Mouse (Mus musculus) MEL (cell line): Measurements from ENCODE around the gene Fanca. TPM values are rescaled to one million over a fixed set of nuclear protein-coding genes. Genes with fewer than 3 reads are reported as not detected.

Experiments
- DNase-seq: peaks from one replicate; pipeline ENCODE4 v3.0.0; 2011; ENCODE audit warnings: low read depth, low spot score
- H3K27ac ChIP-seq: 2 replicates; pipeline ENCODE4 v1.5.1; 2012; ENCODE audit warnings: low read depth, mild to moderate bottlenecking, control low read depth, low read length, moderate library complexity; ENCODE audit not compliant: control insufficient read depth
- H3K27me3 ChIP-seq, 2 experiments: fragments of 150-350 bp in 1 of 2; sonication (generic) in 1 of 2; 2 replicates each; pipeline ENCODE4 v1.6.1; 2012; ENCODE audit warnings: low read length in 2 of 2, mild to moderate bottlenecking in 2 of 2, improper control_type of control experiment in 1 of 2, moderate library complexity in 1 of 2; ENCODE audit not compliant: insufficient read depth in 2 of 2, control insufficient read depth in 1 of 2
- H3K36me3 ChIP-seq, 2 experiments: 2 replicates each; pipeline ENCODE4 v1.6.1; 2012 to 2014; ENCODE audit warnings: low read length in 2 of 2, improper control_type of control experiment in 1 of 2, inconsistent platforms in 1 of 2, mild to moderate bottlenecking in 1 of 2; ENCODE audit not compliant: insufficient read depth in 2 of 2, control insufficient read depth in 1 of 2
- H3K4me1 ChIP-seq, 2 experiments: fragments of 150-350 bp in 1 of 2; sonication (generic) in 1 of 2; 2 replicates each; pipeline ENCODE4 v1.6.1; 2012; ENCODE audit warnings: low read length in 2 of 2, improper control_type of control experiment in 1 of 2, mild to moderate bottlenecking in 1 of 2; ENCODE audit not compliant: insufficient read depth in 2 of 2, control insufficient read depth in 1 of 2
- H3K4me3 ChIP-seq, 2 experiments: fragments of 150-350 bp in 1 of 2; sonication (generic) in 1 of 2; 2 replicates each; pipeline ENCODE4 v1.5.1; 2012; ENCODE audit warnings: low read depth in 2 of 2, low read length in 2 of 2, mild to moderate bottlenecking in 2 of 2, moderate library complexity in 2 of 2, control low read depth in 1 of 2, improper control_type of control experiment in 1 of 2; ENCODE audit not compliant: control insufficient read depth in 1 of 2, insufficient read depth in 1 of 2
- H3K79me2 ChIP-seq: 2 replicates; pipeline ENCODE4 v1.6.1; 2012; ENCODE audit warnings: mild to moderate bottlenecking, low read length, moderate library complexity; ENCODE audit not compliant: control insufficient read depth, poor library complexity, insufficient read depth
- H3K9ac ChIP-seq: 2 replicates; pipeline ENCODE4 v1.6.1; 2012; ENCODE audit warnings: low read depth, mild to moderate bottlenecking, control low read depth, low read length, moderate library complexity; ENCODE audit not compliant: control insufficient read depth, poor library complexity, severe bottlenecking
- H3K9me3 ChIP-seq: fragments of 150-350 bp; sonication (generic); replicated peaks from 2 replicates; pipeline ENCODE4 v1.6.1; 2012; ENCODE audit warnings: mild to moderate bottlenecking, low read length, improper control_type of control experiment, moderate library complexity; ENCODE audit not compliant: insufficient read depth
- BHLHE40 ChIP-seq: IDR thresholded peaks from 2 replicates; pipeline ENCODE4 v1.6.1; 2012; ENCODE audit warnings: low read depth, mild to moderate bottlenecking, inconsistent platforms, low read length, improper control_type of control experiment, borderline replicate concordance
- CHD2 ChIP-seq: IDR thresholded peaks from 2 replicates; pipeline ENCODE4 v1.6.1; 2011; ENCODE audit warnings: low read length, improper control_type of control experiment
- CTCF ChIP-seq, 3 experiments: IDR thresholded peaks in 2 of 3; conservative IDR thresholded peaks in 1 of 3; 2 replicates each; pipeline ENCODE4 v1.5.1; 2011 to 2012; ENCODE audit warnings: low read length in 3 of 3, low read depth in 2 of 3, mild to moderate bottlenecking in 2 of 3, improper control_type of control experiment in 1 of 3, inconsistent platforms in 1 of 3, mixed read lengths in 1 of 3, moderate library complexity in 1 of 3; ENCODE audit not compliant: control insufficient read depth in 1 of 3, insufficient read depth in 1 of 3, poor library complexity in 1 of 3, severe bottlenecking in 1 of 3
- E2F4 ChIP-seq: IDR thresholded peaks from 2 replicates; pipeline ENCODE4 v1.6.1; 2011; ENCODE audit warnings: low read depth, low read length, improper control_type of control experiment, borderline replicate concordance
- EP300 ChIP-seq, 2 experiments: IDR thresholded peaks; 2 replicates each; pipeline ENCODE4 v1.6.1; 2011; ENCODE audit warnings: improper control_type of control experiment in 2 of 2, low read length in 2 of 2, low read depth in 1 of 2, mild to moderate bottlenecking in 1 of 2
- GABPA ChIP-seq: IDR thresholded peaks from 2 replicates; pipeline ENCODE4 v1.6.1; 2012; ENCODE audit warnings: low read depth, mild to moderate bottlenecking, inconsistent platforms, low read length, improper control_type of control experiment, moderate library complexity
- MAX ChIP-seq: IDR thresholded peaks from 2 replicates; pipeline ENCODE4 v1.6.1; 2011; ENCODE audit warnings: low read length, improper control_type of control experiment
- MAZ ChIP-seq: IDR thresholded peaks from 2 replicates; pipeline ENCODE4 v1.6.1; 2012; ENCODE audit warnings: low read depth, mild to moderate bottlenecking, inconsistent platforms, low read length, improper control_type of control experiment
- MXI1 ChIP-seq: IDR thresholded peaks from 2 replicates; pipeline ENCODE4 v1.6.1; 2011; ENCODE audit warnings: mild to moderate bottlenecking, low read depth, low read length, improper control_type of control experiment
- MYB ChIP-seq: IDR thresholded peaks from 2 replicates; pipeline ENCODE4 v1.6.1; 2011; ENCODE audit warnings: mild to moderate bottlenecking, low read depth, low read length, improper control_type of control experiment
- NELFE ChIP-seq: IDR thresholded peaks from 2 replicates; pipeline ENCODE4 v1.6.1; 2011; ENCODE audit warnings: low read depth, low read length, improper control_type of control experiment
- POLR2AphosphoS2 ChIP-seq: IDR thresholded peaks from 2 replicates; pipeline ENCODE4 v1.6.1; 2011; ENCODE audit warnings: low read length, improper control_type of control experiment
- POLR2AphosphoS5 ChIP-seq: IDR thresholded peaks from 2 replicates; pipeline ENCODE4 v1.6.1; 2012; ENCODE audit warnings: low read depth, borderline replicate concordance, mild to moderate bottlenecking, inconsistent platforms, low read length, moderate library complexity, mixed read lengths
- RAD21 ChIP-seq: IDR thresholded peaks from 2 replicates; pipeline ENCODE4 v1.6.1; 2011; ENCODE audit warnings: mild to moderate bottlenecking, low read depth, low read length, improper control_type of control experiment
- SMC3 ChIP-seq: IDR thresholded peaks from 2 replicates; pipeline ENCODE4 v1.6.1; 2011; ENCODE audit warnings: low read depth, low read length, improper control_type of control experiment
- TAL1 ChIP-seq: IDR thresholded peaks from 2 replicates; pipeline ENCODE4 v1.6.1; 2012; ENCODE audit warnings: mild to moderate bottlenecking, inconsistent platforms, low read length, moderate library complexity, mixed read lengths
- TBP ChIP-seq: IDR thresholded peaks from 2 replicates; pipeline ENCODE4 v1.8.0; 2011; ENCODE audit warnings: low read depth, low read length, improper control_type of control experiment
- TCF12 ChIP-seq: IDR thresholded peaks from 2 replicates; pipeline ENCODE4 v1.6.1; 2014; ENCODE audit warnings: low read depth, mild to moderate bottlenecking, inconsistent platforms, low read length, improper control_type of control experiment, moderate library complexity
- UBTF ChIP-seq: IDR thresholded peaks from 2 replicates; pipeline ENCODE4 v1.6.1; 2012; ENCODE audit warnings: low read depth, mild to moderate bottlenecking, inconsistent platforms, low read length, improper control_type of control experiment, moderate library complexity, borderline replicate concordance; ENCODE audit not compliant: insufficient read depth
- USF2 ChIP-seq, 2 experiments: IDR thresholded peaks; 2 replicates each; pipeline ENCODE4 v1.6.1; 2011 to 2012; ENCODE audit warnings: improper control_type of control experiment in 2 of 2, low read length in 2 of 2, borderline replicate concordance in 1 of 2, inconsistent platforms in 1 of 2, low read depth in 1 of 2, mild to moderate bottlenecking in 1 of 2; ENCODE audit not compliant: insufficient read depth in 1 of 2
- ZKSCAN1 ChIP-seq: IDR thresholded peaks from 2 replicates; pipeline ENCODE4 v1.6.1; 2012; ENCODE audit warnings: low read depth, mild to moderate bottlenecking, inconsistent platforms, low read length, improper control_type of control experiment, moderate library complexity
- ZMIZ1 ChIP-seq: IDR thresholded peaks from 2 replicates; pipeline ENCODE4 v1.6.1; 2012; ENCODE audit warnings: low read depth, mild to moderate bottlenecking, inconsistent platforms, low read length, improper control_type of control experiment, moderate library complexity
- polyA plus RNA-seq, 2 experiments: library from polyadenylated mRNA; stranded (reverse) in 1 of 2; unstranded in 1 of 2; fragments of >175 nt in 1 of 2; fragments of >200 nt in 1 of 2; gene quantifications; 2 replicates each; pipeline versions ENCODE4 v1.2.1 to v1.2.4; 2012; ENCODE audit warnings: low replicate concordance in 2 of 2, low read depth in 1 of 2; ENCODE audit not compliant: insufficient read length in 2 of 2, insufficient read depth in 1 of 2, missing spikeins in 1 of 2
- total RNA-seq: library from RNA; depleted of rRNA; stranded (reverse); fragments of 300-350 nt; gene quantifications from 2 replicates; pipeline ENCODE4 v1.2.3, GENCODE M21; 2012

Fanca gene
- total and polyA plus RNA-seq, 3 experiments: 32.2 to 75.9 TPM; not detected in 1

DNA sequence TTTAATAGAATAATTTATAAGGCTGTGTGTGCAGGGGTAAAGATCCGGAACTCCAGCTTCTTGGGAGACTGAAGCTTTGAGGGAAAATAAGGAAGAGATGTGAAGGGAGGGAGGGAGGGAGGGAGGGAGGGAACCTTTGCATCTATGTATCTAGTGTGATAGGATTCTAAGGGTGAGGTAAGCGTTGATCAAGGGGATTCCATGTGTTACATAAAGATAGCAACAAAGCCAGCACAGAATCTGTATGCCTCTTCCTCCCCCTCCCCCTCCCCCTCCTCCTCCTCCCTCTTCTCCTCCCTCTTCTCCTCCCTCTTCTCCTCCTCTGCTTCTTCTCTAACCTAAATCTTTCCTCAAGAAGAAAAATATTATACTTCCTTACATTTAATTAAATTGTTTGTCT lies 28.9 kb upstream of the Fanca start (continued):
- TF ChIP-seq TAL1: no peak

DNA sequence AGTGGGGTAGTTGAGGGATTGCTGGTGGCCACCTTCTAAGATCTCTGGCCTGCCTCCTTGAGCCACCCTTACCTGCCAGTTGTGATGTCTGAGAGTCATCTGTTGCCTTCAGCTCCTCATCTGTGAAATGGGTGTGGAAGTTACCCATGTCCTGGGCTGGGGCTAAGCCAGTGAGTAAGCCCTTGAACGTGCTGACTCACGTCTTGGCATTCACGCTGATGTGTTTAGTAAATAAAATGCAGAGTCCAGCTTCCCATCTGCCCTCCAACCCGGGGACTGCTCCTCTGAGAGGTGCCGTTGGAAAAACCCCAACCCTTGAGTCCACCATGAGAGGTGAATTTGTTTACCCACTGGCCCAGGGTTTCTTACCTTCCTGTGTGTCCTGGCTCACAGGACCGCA lies 27.5 kb upstream of the Fanca start:
- Histone ChIP-seq H3K36me3 (no peaks in the 10 kb centered on the region; a peak in 1 of 4 replicates), H3K9me3 (no peaks in the 10 kb centered on the region), H3K27ac (no peak overlapping the region), H3K27me3 (no peaks in the 10 kb centered on the region), H3K4me3 (no peak overlapping the region), H3K4me1 (no peaks in the 10 kb centered on the region), H3K79me2 (no peaks in the 10 kb centered on the region), H3K9ac (no peak overlapping the region)
- DNase-seq: no peak
- TF ChIP-seq SMC3 (no peak), CTCF (IDR thresholded peaks at IDR 0.05 in 2 of 3, conservative IDR thresholded peaks at IDR 0.05 in 1 of 3; ENCODE audit: control insufficient read depth in 1 of 3, insufficient read depth in 1 of 3, low read depth in 2 of 3, low read length in 3 of 3, poor library complexity in 1 of 3, severe bottlenecking in 1 of 3) (no peak), MXI1 (no peak), USF2 (IDR thresholded peaks at IDR 0.05; ENCODE audit: borderline replicate concordance in 1 of 2, insufficient read depth in 1 of 2, low read depth in 1 of 2, low read length in 2 of 2) (no peak), GABPA (no peak), RAD21 (no peak)

DNA sequence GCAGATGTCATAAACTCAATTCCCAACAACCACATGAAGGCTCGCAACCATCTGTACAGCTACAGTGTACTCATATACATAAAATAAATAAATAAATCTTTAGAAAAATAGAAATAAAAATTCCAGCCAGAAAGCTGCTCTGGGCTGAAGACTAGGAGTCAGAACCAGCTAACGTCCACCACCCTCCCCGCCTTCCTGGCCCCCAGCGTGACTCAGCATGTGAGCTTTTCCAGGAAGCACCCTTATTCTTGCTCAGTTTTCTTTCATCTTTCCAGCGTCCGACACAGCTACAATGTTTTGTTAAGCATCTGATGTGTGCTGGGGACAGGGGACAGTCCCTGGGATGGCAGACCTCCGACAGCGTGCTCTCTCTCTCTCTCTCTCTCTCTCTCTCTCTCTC lies 26.8 kb upstream of the Fanca start:
- no peaks in the 10 kb centered on the region; a peak in 1 of 4 replicates for H3K36me3 ChIP-seq
- H3K9me3 ChIP-seq: no peaks in the 10 kb centered on the region
- H3K9ac ChIP-seq: no peak overlapping the region
- no peak for DNase-seq
- no peaks in the 10 kb centered on the region for H3K4me1 ChIP-seq
- H3K27ac ChIP-seq: no peak overlapping the region
- H3K4me3 ChIP-seq: no peak overlapping the region
- no peaks in the 10 kb centered on the region for H3K27me3 ChIP-seq
- no peak for TF ChIP-seq ZKSCAN1
- TF ChIP-seq UBTF: no peak
- TF ChIP-seq BHLHE40: no peak
- no peak for TF ChIP-seq CTCF (IDR thresholded peaks at IDR 0.05 in 2 of 3, conservative IDR thresholded peaks at IDR 0.05 in 1 of 3; ENCODE audit: control insufficient read depth in 1 of 3, insufficient read depth in 1 of 3, low read depth in 2 of 3, low read length in 3 of 3, poor library complexity in 1 of 3, severe bottlenecking in 1 of 3)
- TF ChIP-seq MYB: no peak
- no peak for TF ChIP-seq TBP
- H3K79me2 ChIP-seq: no peaks in the 10 kb centered on the region

DNA sequence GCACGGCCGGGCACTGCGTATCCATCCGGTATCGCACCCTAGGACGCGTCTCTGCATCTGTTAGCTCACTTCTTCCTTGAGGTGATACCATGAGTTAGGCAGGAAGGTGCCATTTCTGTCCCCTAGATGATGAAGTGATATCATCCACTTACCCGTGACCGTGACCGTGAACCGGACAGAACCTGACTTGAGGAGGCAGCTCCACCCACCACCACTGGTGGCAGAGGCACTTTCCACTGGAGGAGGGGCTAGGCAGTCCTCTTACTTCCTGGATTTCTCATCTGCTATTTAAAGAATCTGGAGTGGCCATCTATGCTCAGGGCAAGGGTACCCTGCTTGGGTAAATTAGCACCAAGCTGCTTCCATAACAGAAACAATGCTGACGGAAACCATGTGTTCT lies 25.0 kb upstream of the Fanca start:
- Histone ChIP-seq H3K4me1 (no peaks in the 10 kb centered on the region), H3K9ac (no peak overlapping the region), H3K4me3 (no peak overlapping the region), H3K27me3 (no peaks in the 10 kb centered on the region), H3K79me2 (no peaks in the 10 kb centered on the region)
- no peak for TF ChIP-seq MYB
- TF ChIP-seq CHD2: no peak
- no peak for TF ChIP-seq TBP
- TF ChIP-seq UBTF: no peak
- TF ChIP-seq MAZ: no peak
- TF ChIP-seq E2F4: no peak
- no peak for TF ChIP-seq ZMIZ1
- TF ChIP-seq SMC3: no peak
- no peak for TF ChIP-seq MAX
- no peak for TF ChIP-seq EP300 (IDR thresholded peaks at IDR 0.05; ENCODE audit: low read depth in 1 of 2, low read length in 2 of 2)
- TF ChIP-seq NELFE: no peak
- TF ChIP-seq TCF12: no peak
- TF ChIP-seq POLR2AphosphoS2: no peak
- TF ChIP-seq POLR2AphosphoS5: no peak
- TF ChIP-seq, all 39 proteins: peak for 0
- no peak overlapping the region for H3K27ac ChIP-seq
- no peaks in the 10 kb centered on the region for H3K9me3 ChIP-seq
- no peak for DNase-seq
- no peaks in the 10 kb centered on the region; a peak in 1 of 4 replicates for H3K36me3 ChIP-seq
